Mouse (Mus musculus): Measurements from ENCODE around the gene Glrx2.

- no peak for TF ChIP-seq CTCF (IDR thresholded peaks at IDR 0.05; ENCODE audit: low read depth, low read length)
- TF ChIP-seq POLR2A (IDR thresholded peaks at IDR 0.05; ENCODE audit: borderline replicate concordance, low read depth, low read length): no peak
Observed at GRCm38 (mm10) chr1:143742186-143742585, 26.0 kb downstream of the Glrx2 start.

Data from bone marrow macrophage, adult 2 months (primary cell).